Comparison of ENCODE assay signal across 14 mouse cellular contexts in genomic region chr11:105968948-105969347, GRCm38 (mm10). TPM values are rescaled to one million over a fixed set of nuclear protein-coding genes. Genes with fewer than 3 reads are reported as not detected.
A peak's percentile ranks its signal among the peaks of the same experiment; 100 is the strongest.
DNase-seq lines count a peak whose midpoint lies in the region; ATAC-seq and TF ChIP-seq lines count a peak whose summit lies in the region.
"Had no signal": no experiment of that assay in that cellular context is flagged by ENCODE, and none has a peak within 500 bp of the region (broad histone marks: within the 10 kb centered on the region; RNA-seq: fewer than 3 reads in every experiment).

No protein-coding gene starts in this region.

- peak overlapping the region; percentile 95 for H3K4me2 ChIP-seq in forebrain, postnatal 0 days (ENCODE audit: low read depth)
- no peak overlapping the region for H3K4me2 ChIP-seq in forebrain, embryonic 12.5 days
- peak overlapping the region; percentile 89; the same call in 1 of the 2 replicates for H3K4me2 ChIP-seq in kidney, postnatal 0 days (ENCODE audit: low read length)
- peak overlapping the region; percentile 99 for H3K4me2 ChIP-seq in hindbrain, embryonic 15.5 days
- H3K4me2 ChIP-seq in midbrain, postnatal 0 days (ENCODE audit: low read depth, low read length, poor library complexity, severe bottlenecking): peak overlapping the region; percentile 96

- H3K36me3 ChIP-seq in forebrain, postnatal 0 days (ENCODE audit: insufficient read depth): no peaks in the 10 kb centered on the region
- no peaks in the 10 kb centered on the region for H3K36me3 ChIP-seq in forebrain, embryonic 12.5 days (replicated peaks)
- H3K36me3 ChIP-seq in kidney, postnatal 0 days (ENCODE audit: insufficient read depth, low read length): no peaks in the 10 kb centered on the region
- no peaks in the 10 kb centered on the region for H3K36me3 ChIP-seq in hindbrain, embryonic 15.5 days
- H3K36me3 ChIP-seq in midbrain, postnatal 0 days (ENCODE audit: insufficient read depth, low read length): no peaks in the 10 kb centered on the region

- no peak for TF ChIP-seq CTCF in forebrain, postnatal 0 days (IDR thresholded peaks at IDR 0.05; ENCODE audit: low read depth)
- no peak for TF ChIP-seq CTCF in kidney, postnatal 0 days (IDR thresholded peaks at IDR 0.05; ENCODE audit: low read depth)
- TF ChIP-seq CTCF in midbrain, postnatal 0 days (IDR thresholded peaks at IDR 0.05): no peak

- no peak overlapping the region for H3K9ac ChIP-seq in forebrain, postnatal 0 days
- H3K9ac ChIP-seq in forebrain, embryonic 12.5 days: no peak overlapping the region
- no peak overlapping the region for H3K9ac ChIP-seq in kidney, postnatal 0 days (ENCODE audit: low read depth, low read length)
- no peak overlapping the region for H3K9ac ChIP-seq in hindbrain, embryonic 15.5 days
- H3K9ac ChIP-seq in midbrain, postnatal 0 days (replicated peaks; ENCODE audit: low read length, poor library complexity, severe bottlenecking): peak overlapping the region; percentile 72

- H3K27ac ChIP-seq in forebrain, postnatal 0 days (ENCODE audit: low read depth, low read length): no peak overlapping the region
- no peak overlapping the region for H3K27ac ChIP-seq in forebrain, embryonic 12.5 days
- no peak overlapping the region for H3K27ac ChIP-seq in kidney, postnatal 0 days
- no peak overlapping the region for H3K27ac ChIP-seq in hindbrain, embryonic 15.5 days (replicated peaks)
- no peak overlapping the region for H3K27ac ChIP-seq in midbrain, postnatal 0 days (ENCODE audit: low read depth, low read length)

- ATAC-seq in forebrain, postnatal 0 days: no peak
- no peak for ATAC-seq in forebrain, embryonic 12.5 days (ENCODE audit: low FRiP score)
- no peak for ATAC-seq in kidney, postnatal 0 days (replicated peaks; ENCODE audit: low FRiP score, low read depth)
- ATAC-seq in hindbrain, embryonic 15.5 days (ENCODE audit: low FRiP score, low read depth): no peak
- no peak for ATAC-seq in midbrain, postnatal 0 days (ENCODE audit: low FRiP score)
- ATAC-seq in cerebellum, adult (ENCODE audit: insufficient number of reproducible peaks, low FRiP score, low TSS enrichment): no peak

- H3K4me1 ChIP-seq in forebrain, postnatal 0 days (ENCODE audit: insufficient read depth): peaks cover 5% of the 10 kb centered on the region; the same call in 1 of the 2 replicates
- H3K4me1 ChIP-seq in forebrain, embryonic 12.5 days: peaks cover 15% of the 10 kb centered on the region
- H3K4me1 ChIP-seq in kidney, postnatal 0 days (replicated peaks; ENCODE audit: insufficient read depth, low read length): peaks cover 7% of the 10 kb centered on the region; the same call in 1 of the 2 replicates
- peaks cover 22% of the 10 kb centered on the region for H3K4me1 ChIP-seq in hindbrain, embryonic 15.5 days (replicated peaks)
- H3K4me1 ChIP-seq in midbrain, postnatal 0 days (ENCODE audit: insufficient read depth, low read length): peaks cover 10% of the 10 kb centered on the region; the same call in 1 of the 2 replicates

- H3K27me3 ChIP-seq in forebrain, postnatal 0 days (ENCODE audit: insufficient read depth, low read length): no peaks in the 10 kb centered on the region; the same call in 1 of the 2 replicates
- H3K27me3 ChIP-seq in forebrain, embryonic 12.5 days: peaks cover 60% of the 10 kb centered on the region
- H3K27me3 ChIP-seq in kidney, postnatal 0 days (ENCODE audit: insufficient read depth, low read length): 0 out of 2 replicates have a peak, but pooled peaks cover 11% of the 10 kb centered on the region
- H3K27me3 ChIP-seq in hindbrain, embryonic 15.5 days: peaks cover 20% of the 10 kb centered on the region
- H3K27me3 ChIP-seq in midbrain, postnatal 0 days (ENCODE audit: insufficient read depth, low read length): no peaks in the 10 kb centered on the region; the same call in 1 of the 2 replicates

- 43% methylated on average over 10 of the region's 10 CpGs for WGBS in forebrain, postnatal 0 days
- WGBS in forebrain, embryonic 12.5 days: 40% methylated on average over 10 of the region's 10 CpGs
- 59% methylated on average over 10 of the region's 10 CpGs for WGBS in kidney, postnatal 0 days
- WGBS in hindbrain, embryonic 15.5 days: 48% methylated on average over 10 of the region's 10 CpGs
- WGBS in midbrain, postnatal 0 days: 45% methylated on average over 10 of the region's 10 CpGs

- no peak overlapping the region for H3K4me3 ChIP-seq in forebrain, postnatal 0 days (ENCODE audit: low read depth, low read length)
- no peak overlapping the region for H3K4me3 ChIP-seq in forebrain, embryonic 12.5 days (replicated peaks)
- H3K4me3 ChIP-seq in kidney, postnatal 0 days (replicated peaks; ENCODE audit: low read depth, low read length): peak overlapping the region; percentile 38
- H3K4me3 ChIP-seq in hindbrain, embryonic 15.5 days: peak overlapping the region; percentile 78
- H3K4me3 ChIP-seq in midbrain, postnatal 0 days (ENCODE audit: low read depth, low read length): peak overlapping the region; percentile 62; the same call in 1 of the 2 replicates

- no peaks in the 10 kb centered on the region for H3K9me3 ChIP-seq in forebrain, postnatal 0 days (ENCODE audit: low read length)
- H3K9me3 ChIP-seq in forebrain, embryonic 12.5 days: no peaks in the 10 kb centered on the region
- H3K9me3 ChIP-seq in kidney, postnatal 0 days (replicated peaks; ENCODE audit: low read length): no peaks in the 10 kb centered on the region
- no peaks in the 10 kb centered on the region for H3K9me3 ChIP-seq in hindbrain, embryonic 15.5 days
- no peaks in the 10 kb centered on the region for H3K9me3 ChIP-seq in midbrain, postnatal 0 days (ENCODE audit: low read length)

- DNase-seq in forebrain, postnatal 0 days: no peak
- no peak for DNase-seq in kidney, postnatal 0 days (ENCODE audit: low spot score)
- no peak for DNase-seq in kidney, postnatal 4 days
- no peak for DNase-seq in midbrain, postnatal 0 days (ENCODE audit: low spot score)
- DNase-seq in layer of hippocampus, postnatal 14 days (ENCODE audit: low spot score in 2 of 2): no peak
- DNase-seq: cerebellum, adult 11 months had no signal

RNA-seq across cellular contexts. Expression of gene Ace, which starts 1.2 kb away (rescaled TPM):
- 10.3 and 14.3 TPM in 2 replicates for total RNA-seq in forebrain, postnatal 0 days (2014; rRNA removed)
- polyA plus RNA-seq in forebrain, postnatal 0 days (2015; fragmentation: Nextera tagmentation; extraction: Ambion mirVana): 5.3 and 8.0 TPM in 2 replicates
- polyA plus RNA-seq in forebrain, embryonic 12.5 days (2016; fragmentation: Nextera tagmentation; extraction: Ambion mirVana): 0.60 and 0.78 TPM in 2 replicates
- polyA plus RNA-seq in kidney, postnatal 0 days (2015; fragmentation: Nextera tagmentation; extraction: Ambion mirVana): 24.4 and 26.0 TPM in 2 replicates
- 6.1 and 8.0 TPM in 2 replicates for polyA plus RNA-seq in hindbrain, embryonic 15.5 days (2015; fragmentation: Nextera tagmentation; extraction: Ambion mirVana)
- total RNA-seq in midbrain, postnatal 0 days (2014; rRNA removed): 25.1 and 27.0 TPM in 2 replicates
- 10.0 and 10.1 TPM in 2 replicates for polyA plus RNA-seq in midbrain, postnatal 0 days (2015; fragmentation: Nextera tagmentation; extraction: Ambion mirVana)
- 10 to 100 TPM in 1 of 2 experiments, 1 to 10 TPM in 1; 8.4 to 16.4 TPM for total RNA-seq in layer of hippocampus, postnatal 14 days (2021)

RNA-seq across cellular contexts. Expression of gene Cyb561, which starts 15.8 kb away (rescaled TPM):
- total RNA-seq in forebrain, postnatal 0 days (2014; rRNA removed): 41.9 and 55.8 TPM in 2 replicates
- 40.7 and 62.7 TPM in 2 replicates for polyA plus RNA-seq in forebrain, postnatal 0 days (2015; fragmentation: Nextera tagmentation; extraction: Ambion mirVana)
- 13.2 and 14.6 TPM in 2 replicates for polyA plus RNA-seq in forebrain, embryonic 12.5 days (2016; fragmentation: Nextera tagmentation; extraction: Ambion mirVana)
- 34.0 and 35.2 TPM in 2 replicates for polyA plus RNA-seq in kidney, postnatal 0 days (2015; fragmentation: Nextera tagmentation; extraction: Ambion mirVana)
- 54.9 and 58.4 TPM in 2 replicates for polyA plus RNA-seq in hindbrain, embryonic 15.5 days (2015; fragmentation: Nextera tagmentation; extraction: Ambion mirVana)
- 64.2 and 69.7 TPM in 2 replicates for total RNA-seq in midbrain, postnatal 0 days (2014; rRNA removed)
- polyA plus RNA-seq in midbrain, postnatal 0 days (2015; fragmentation: Nextera tagmentation; extraction: Ambion mirVana): 76.7 and 79.6 TPM in 2 replicates
- 10 to 100 TPM; 31.9 to 34.0 TPM for total RNA-seq in layer of hippocampus, postnatal 14 days (2021)
- total RNA-seq: megakaryocyte, adult 5-6 weeks had no signal

RNA-seq across cellular contexts. Expression of gene Ace3, which starts 25.5 kb away (rescaled TPM):
- not detected in 2 replicates for total RNA-seq in forebrain, postnatal 0 days (2014; rRNA removed)
- polyA plus RNA-seq in forebrain, postnatal 0 days (2015; fragmentation: Nextera tagmentation; extraction: Ambion mirVana): not detected in 2 replicates
- polyA plus RNA-seq in forebrain, embryonic 12.5 days (2016; fragmentation: Nextera tagmentation; extraction: Ambion mirVana): not detected in 2 replicates
- 0.06 TPM in 1 of 2 replicates, not detected in the other for polyA plus RNA-seq in kidney, postnatal 0 days (2015; fragmentation: Nextera tagmentation; extraction: Ambion mirVana)
- polyA plus RNA-seq in hindbrain, embryonic 15.5 days (2015; fragmentation: Nextera tagmentation; extraction: Ambion mirVana): not detected in 2 replicates
- total RNA-seq in midbrain, postnatal 0 days (2014; rRNA removed): not detected in 2 replicates
- polyA plus RNA-seq in midbrain, postnatal 0 days (2015; fragmentation: Nextera tagmentation; extraction: Ambion mirVana): 0.07 TPM in 1 of 2 replicates, not detected in the other
- not detected for total RNA-seq in layer of hippocampus, postnatal 14 days (2021)
- total RNA-seq: adrenal gland, adult 8-10 months; heart, postnatal 36 days; layer of hippocampus, adult 8-10 months; megakaryocyte, adult 5-6 weeks had no signal
- polyA plus RNA-seq: limb, embryonic 11.5 days had no signal

RNA-seq across cellular contexts. Expression of gene Kcnh6, which starts 39.0 kb away (rescaled TPM):
- 0.92 and 2.8 TPM in 2 replicates for total RNA-seq in forebrain, postnatal 0 days (2014; rRNA removed)
- 0.80 and 1.5 TPM in 2 replicates for polyA plus RNA-seq in forebrain, postnatal 0 days (2015; fragmentation: Nextera tagmentation; extraction: Ambion mirVana)
- 0.36 and 0.64 TPM in 2 replicates for polyA plus RNA-seq in forebrain, embryonic 12.5 days (2016; fragmentation: Nextera tagmentation; extraction: Ambion mirVana)
- polyA plus RNA-seq in kidney, postnatal 0 days (2015; fragmentation: Nextera tagmentation; extraction: Ambion mirVana): 0.05 and 0.10 TPM in 2 replicates
- 2.2 and 2.5 TPM in 2 replicates for polyA plus RNA-seq in hindbrain, embryonic 15.5 days (2015; fragmentation: Nextera tagmentation; extraction: Ambion mirVana)
- total RNA-seq in midbrain, postnatal 0 days (2014; rRNA removed): 3.1 TPM in 2 replicates
- 2.8 and 3.1 TPM in 2 replicates for polyA plus RNA-seq in midbrain, postnatal 0 days (2015; fragmentation: Nextera tagmentation; extraction: Ambion mirVana)
- total RNA-seq in layer of hippocampus, postnatal 14 days (2021): under 1 TPM; 0.60 to 0.98 TPM

Comparison
In these comparisons a context has a peak if more than half of its experiments do, and no peak if none do; other contexts are left out.
1. H3K4me3 ChIP-seq: peak in kidney, postnatal 0 days (single experiment), hindbrain, embryonic 15.5 days (single experiment) and midbrain, postnatal 0 days (single experiment); none in forebrain, postnatal 0 days (single experiment) and forebrain, embryonic 12.5 days (single experiment).